Mouse (Mus musculus) hindbrain, embryonic 15.5 days (tissue): ENCODE results near the gene Taf4. TPM values are rescaled to one million over a fixed set of nuclear protein-coding genes. Genes with fewer than 3 reads are reported as not detected.

Experiments used
- ATAC-seq: fragments of 200-750 bp; cut with Nextera tagmentation; 2 replicates; pipeline ENCODE4 v1.8.0; 2017; ENCODE audit warnings: low read depth, moderate number of reproducible peaks, moderate TSS enrichment; ENCODE audit not compliant: low FRiP score
- H3K27ac ChIP-seq: fragments of 300-500 bp; sonication (generic); replicated peaks from 2 replicates; pipeline ENCODE4 v1.5.1; 2015; ENCODE audit warnings: mild to moderate bottlenecking, inconsistent platforms
- H3K27me3 ChIP-seq: fragments of 300-500 bp; sonication (generic); 2 replicates; pipeline ENCODE4 v1.6.1; 2015; ENCODE audit warnings: control low read depth, inconsistent platforms
- H3K36me3 ChIP-seq: fragments of 300-500 bp; sonication (generic); 2 replicates; pipeline ENCODE4 v1.6.1; 2015; ENCODE audit warnings: control low read depth, inconsistent platforms
- H3K4me1 ChIP-seq: fragments of 300-500 bp; sonication (generic); replicated peaks from 2 replicates; pipeline ENCODE4 v1.6.1; 2015; ENCODE audit warnings: control low read depth, inconsistent platforms
- H3K4me2 ChIP-seq: fragments of 300-500 bp; sonication (generic); 2 replicates; pipeline ENCODE4 v1.6.1; 2015; ENCODE audit warnings: moderate library complexity, mild to moderate bottlenecking, inconsistent platforms
- H3K4me3 ChIP-seq: fragments of 300-500 bp; sonication (generic); 2 replicates; pipeline ENCODE4 v1.5.1; 2015; ENCODE audit warnings: mild to moderate bottlenecking, inconsistent platforms
- H3K9ac ChIP-seq: fragments of 300-500 bp; sonication (generic); 2 replicates; pipeline ENCODE4 v1.6.1; 2015; ENCODE audit warnings: inconsistent platforms
- H3K9me3 ChIP-seq: fragments of 300-500 bp; sonication (generic); 2 replicates; pipeline ENCODE4 v1.6.1; 2016; ENCODE audit warnings: control low read depth, inconsistent platforms
- WGBS: fragments of 180-500 bp; shearing (Covaris S2); methylation state at CpG from one replicate; pipeline ENCODE4 v1.1.7; 2015; 5-methylcytosine and 5-hydroxymethylcytosine counted together
- polyA plus RNA-seq: library from polyadenylated mRNA; unstranded; fragments of >200 nt; fragmentation: Nextera tagmentation; extraction: Ambion mirVana; gene quantifications from 2 replicates; pipeline ENCODE4 v1.2.1, GENCODE M21; 2015

Gene Taf4
- polyA plus RNA-seq, 1 experiment from 2014 or later = 3.5 TPM

DNA sequence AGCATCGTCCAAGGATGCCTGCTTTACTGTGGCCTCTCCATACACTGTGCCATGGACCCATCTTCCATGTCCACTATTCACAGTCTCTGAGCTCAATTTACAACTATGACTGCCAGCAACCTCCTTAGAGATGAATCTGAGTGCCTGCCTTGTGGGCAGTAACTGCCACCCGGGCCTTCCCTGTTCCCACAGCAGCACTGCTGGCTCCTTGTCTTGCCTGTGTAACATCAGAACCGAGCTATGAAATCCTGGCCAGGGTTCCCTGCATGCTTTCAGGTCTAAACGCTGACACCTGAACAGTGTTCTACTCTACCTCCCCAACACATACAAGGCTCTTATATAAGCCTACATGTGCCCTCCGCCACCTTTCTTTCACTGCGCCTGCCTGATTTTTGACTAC is 16.1 kb downstream of the Taf4 start:
- no peak overlapping the region for H3K9ac ChIP-seq
- H3K4me1 ChIP-seq = peaks cover 14% of the 10 kb centered on the region
- no peaks in the 10 kb centered on the region for H3K36me3 ChIP-seq
- no peak for ATAC-seq
- whole genome bisulfite sequencing = 86% methylated on average over 6 of the region's 6 CpGs
- no peak overlapping the region for H3K27ac ChIP-seq
- no peaks in the 10 kb centered on the region for H3K27me3 ChIP-seq
- no peaks in the 10 kb centered on the region for H3K9me3 ChIP-seq
- no peak overlapping the region for H3K4me3 ChIP-seq
- H3K4me2 ChIP-seq = no peak overlapping the region

DNA sequence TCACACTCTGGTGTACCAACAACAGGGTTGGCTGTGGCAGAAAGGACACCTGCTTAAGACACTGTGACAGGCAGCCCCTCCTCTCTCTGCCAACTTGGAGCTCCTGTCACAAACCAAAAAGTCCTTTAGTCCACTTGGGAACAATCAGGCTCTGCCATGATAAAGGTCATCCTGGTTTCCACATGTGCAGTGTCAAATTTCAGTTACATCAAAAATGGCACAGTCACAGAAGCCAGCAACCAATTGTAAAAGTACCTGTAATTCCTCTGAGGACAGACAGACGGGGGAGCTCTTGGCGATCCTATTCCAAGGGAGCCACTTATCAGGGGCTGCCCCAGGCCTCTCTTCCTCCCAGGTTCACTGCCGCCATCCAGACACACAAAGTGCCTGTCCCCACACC is 17.1 kb downstream of the Taf4 start:
- Histone ChIP-seq H3K27me3 (no peaks in the 10 kb centered on the region), H3K4me1 (peaks cover 14% of the 10 kb centered on the region), H3K4me2 (no peak overlapping the region), H3K9me3 (no peaks in the 10 kb centered on the region), H3K27ac (no peak overlapping the region), H3K9ac (no peak overlapping the region), H3K4me3 (no peak overlapping the region), H3K36me3 (no peaks in the 10 kb centered on the region)
- ATAC-seq = no peak
- WGBS = 48% methylated on average over 3 of the region's 3 CpGs

DNA sequence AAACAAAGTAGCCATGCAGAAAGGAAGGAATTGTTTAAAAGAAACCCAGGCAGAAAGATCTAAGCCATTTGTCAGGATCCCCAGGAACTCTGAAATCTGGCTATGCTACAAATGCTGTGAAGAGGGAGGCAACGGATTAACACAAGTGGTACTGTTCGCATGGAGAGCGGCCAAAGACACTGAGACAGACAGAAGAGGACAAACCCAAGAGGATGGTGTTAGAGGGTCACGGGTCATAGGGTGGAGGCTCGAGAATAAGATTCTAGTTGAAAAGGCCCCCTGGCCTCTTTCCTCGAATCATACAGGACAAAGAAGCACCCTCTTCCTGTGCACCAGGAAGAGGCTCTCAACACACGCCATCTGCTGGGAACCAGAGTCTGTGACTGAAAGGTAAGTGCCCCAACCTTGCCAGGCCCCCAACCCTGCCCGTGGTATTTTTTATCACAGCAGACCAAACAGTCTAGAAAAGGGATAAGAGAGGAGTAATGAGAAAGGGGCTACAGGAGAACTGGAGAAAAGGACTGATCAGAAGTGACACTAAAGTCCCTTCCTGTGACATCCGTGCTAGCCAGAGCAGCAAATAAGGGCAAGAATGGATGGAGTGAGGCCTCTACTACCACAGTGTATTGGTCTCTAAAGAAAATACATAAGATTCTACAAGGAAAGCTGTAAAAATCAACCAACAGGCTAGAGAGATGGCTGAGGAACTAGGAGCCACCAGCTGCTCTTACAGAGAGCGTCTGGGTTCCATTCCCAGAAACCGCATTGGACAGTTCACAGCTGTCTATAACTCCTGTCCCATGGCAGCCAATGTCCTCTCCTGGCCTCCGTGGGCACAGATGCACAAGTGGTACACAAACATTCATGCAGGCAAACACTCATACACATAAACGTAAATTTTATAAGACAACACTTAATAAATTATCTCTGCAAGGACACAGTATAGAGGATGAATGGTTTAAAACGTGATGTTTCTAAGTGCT is 24.6 kb downstream of the Taf4 start:
- no peaks in the 10 kb centered on the region for H3K9me3 ChIP-seq
- H3K36me3 ChIP-seq = no peaks in the 10 kb centered on the region
- no peak overlapping the region for H3K4me2 ChIP-seq
- no peak overlapping the region for H3K27ac ChIP-seq
- no peak overlapping the region for H3K4me3 ChIP-seq
- WGBS = 74% methylated on average over 14 of the region's 14 CpGs
- ATAC-seq = no peak
- H3K27me3 ChIP-seq = no peaks in the 10 kb centered on the region
- H3K9ac ChIP-seq = no peak overlapping the region
- peaks cover 22% of the 10 kb centered on the region for H3K4me1 ChIP-seq

DNA sequence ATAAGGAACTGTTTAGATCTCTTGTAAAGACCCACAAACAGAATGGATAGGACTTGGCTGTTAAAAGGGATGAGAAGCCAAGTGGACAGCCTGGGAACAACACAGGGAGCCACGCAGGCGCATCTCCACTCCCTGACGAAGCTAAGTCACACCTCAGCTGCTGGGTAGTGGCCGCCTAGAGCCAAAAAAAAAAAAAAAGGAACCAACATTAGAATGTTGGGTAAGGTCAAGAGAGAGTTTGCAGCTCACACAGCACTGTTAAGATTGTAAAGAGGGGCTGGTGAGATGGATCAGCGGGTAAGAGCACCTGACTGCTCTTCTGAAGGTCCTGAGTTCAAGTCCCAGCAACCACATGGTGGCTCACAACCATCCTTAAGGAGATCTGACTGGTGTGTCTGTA is 27.6 kb downstream of the Taf4 start:
- Histone ChIP-seq H3K4me3 (no peak overlapping the region), H3K4me2 (no peak overlapping the region), H3K36me3 (no peaks in the 10 kb centered on the region), H3K9ac (no peak overlapping the region), H3K9me3 (no peaks in the 10 kb centered on the region), H3K27me3 (no peaks in the 10 kb centered on the region), H3K4me1 (peaks cover 39% of the 10 kb centered on the region), H3K27ac (no peak overlapping the region)
- no peak for ATAC-seq
- 84% methylated on average over 5 of the region's 5 CpGs for WGBS

DNA sequence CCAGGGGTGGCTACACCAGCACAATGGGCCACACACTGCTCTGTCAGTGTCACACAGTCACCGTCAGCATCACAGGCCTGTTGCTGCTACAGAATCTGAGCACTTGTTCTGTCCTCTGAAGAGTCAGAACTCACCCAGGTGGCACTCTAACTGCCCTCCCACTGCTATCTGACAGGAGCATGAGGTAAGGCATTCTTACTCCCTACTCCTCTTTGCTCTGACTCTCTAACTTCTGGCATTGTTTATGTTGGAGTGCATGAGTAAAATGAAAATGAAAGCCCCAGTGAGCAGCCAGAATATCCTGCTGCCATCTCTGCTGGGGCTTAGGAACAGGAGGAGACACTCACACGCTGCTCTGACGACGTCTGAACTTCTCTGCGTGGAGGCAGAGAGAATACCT is 28.8 kb downstream of the Taf4 start:
- no peak for ATAC-seq
- no peaks in the 10 kb centered on the region for H3K9me3 ChIP-seq
- no peak overlapping the region for H3K27ac ChIP-seq
- peaks cover 44% of the 10 kb centered on the region for H3K4me1 ChIP-seq
- no peak overlapping the region for H3K4me2 ChIP-seq
- 37% methylated on average over 5 of the region's 5 CpGs for WGBS
- no peak overlapping the region for H3K4me3 ChIP-seq
- H3K9ac ChIP-seq = no peak overlapping the region
- H3K27me3 ChIP-seq = no peaks in the 10 kb centered on the region
- no peaks in the 10 kb centered on the region for H3K36me3 ChIP-seq

DNA sequence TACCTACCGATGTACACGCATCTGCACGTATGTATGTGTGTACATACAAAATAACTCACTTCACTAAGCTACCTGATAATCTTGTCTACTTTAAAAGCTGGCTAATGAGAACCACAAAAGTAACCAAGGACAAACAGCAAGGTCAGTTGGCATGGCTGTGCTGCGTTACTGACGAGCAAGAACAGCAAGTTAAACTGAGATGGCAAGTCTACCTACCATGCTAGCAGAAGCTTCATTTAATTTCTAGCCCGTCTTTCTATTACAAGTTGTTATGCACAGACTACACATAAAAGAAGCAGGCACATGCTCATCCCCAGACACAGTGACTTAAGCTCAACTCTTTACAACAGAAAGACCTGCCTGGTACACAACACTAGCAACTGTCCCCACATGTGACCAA is 29.9 kb downstream of the Taf4 start:
- ATAC-seq = no peak
- H3K4me1 ChIP-seq = peaks cover 49% of the 10 kb centered on the region
- H3K27ac ChIP-seq = no peak overlapping the region
- no peak overlapping the region for H3K4me3 ChIP-seq
- H3K9ac ChIP-seq = no peak overlapping the region
- H3K27me3 ChIP-seq = no peaks in the 10 kb centered on the region
- WGBS = 83% methylated on average over 6 of the region's 6 CpGs
- H3K36me3 ChIP-seq = no peaks in the 10 kb centered on the region
- H3K4me2 ChIP-seq = no peak overlapping the region
- no peaks in the 10 kb centered on the region for H3K9me3 ChIP-seq

DNA sequence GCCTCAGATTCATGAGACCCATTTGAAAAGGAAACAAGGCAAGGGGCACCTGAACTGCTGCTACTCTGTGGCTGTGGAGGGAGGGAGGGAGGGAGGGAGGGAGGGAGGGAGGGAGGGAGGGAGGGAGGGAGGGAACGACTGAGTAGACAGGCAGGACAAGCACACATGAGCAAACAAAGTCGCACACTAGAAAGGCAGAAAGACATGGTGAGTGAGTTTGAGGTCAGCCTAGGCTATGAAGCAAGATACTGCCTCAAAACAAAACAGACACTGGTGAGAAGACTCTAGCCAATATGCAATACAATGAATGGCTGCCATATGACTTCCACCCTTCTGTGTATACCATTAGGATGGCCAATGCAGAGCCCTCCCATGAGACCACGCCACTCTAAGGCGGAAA is 31.4 kb downstream of the Taf4 start:
- Histone ChIP-seq H3K4me3 (no peak overlapping the region), H3K4me1 (peaks cover 53% of the 10 kb centered on the region), H3K36me3 (no peaks in the 10 kb centered on the region), H3K27ac (no peak overlapping the region), H3K4me2 (no peak overlapping the region), H3K9me3 (no peaks in the 10 kb centered on the region), H3K9ac (no peak overlapping the region), H3K27me3 (no peaks in the 10 kb centered on the region)
- WGBS = 27% methylated on average over 4 of the region's 4 CpGs
- ATAC-seq = no peak

DNA sequence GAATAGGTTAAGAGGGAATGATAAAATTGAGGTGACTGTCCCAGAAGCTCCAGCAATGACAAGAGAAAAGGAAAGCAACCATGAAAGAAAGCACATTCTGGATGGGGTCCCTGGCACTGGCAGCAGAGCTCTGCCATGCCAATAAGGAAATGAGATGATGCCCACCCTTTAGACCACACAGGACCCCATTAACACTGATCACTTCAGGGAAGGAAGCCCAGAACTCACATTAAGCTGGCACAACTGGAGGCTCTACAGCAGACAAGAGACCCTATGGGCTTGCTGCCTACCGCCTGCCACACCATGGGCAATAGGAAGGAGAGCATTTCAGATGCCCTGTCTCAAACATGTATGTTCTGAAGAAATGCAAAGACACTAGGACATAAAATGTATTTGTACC is 34.8 kb downstream of the Taf4 start:
- no peak overlapping the region for H3K27ac ChIP-seq
- H3K9ac ChIP-seq = no peak overlapping the region
- 90% methylated on average over 1 of the region's 1 CpGs for WGBS
- no peak overlapping the region for H3K4me3 ChIP-seq
- no peaks in the 10 kb centered on the region for H3K27me3 ChIP-seq
- no peaks in the 10 kb centered on the region for H3K36me3 ChIP-seq
- no peak for ATAC-seq
- no peak overlapping the region for H3K4me2 ChIP-seq
- no peaks in the 10 kb centered on the region for H3K9me3 ChIP-seq
- H3K4me1 ChIP-seq = peaks cover 48% of the 10 kb centered on the region

DNA sequence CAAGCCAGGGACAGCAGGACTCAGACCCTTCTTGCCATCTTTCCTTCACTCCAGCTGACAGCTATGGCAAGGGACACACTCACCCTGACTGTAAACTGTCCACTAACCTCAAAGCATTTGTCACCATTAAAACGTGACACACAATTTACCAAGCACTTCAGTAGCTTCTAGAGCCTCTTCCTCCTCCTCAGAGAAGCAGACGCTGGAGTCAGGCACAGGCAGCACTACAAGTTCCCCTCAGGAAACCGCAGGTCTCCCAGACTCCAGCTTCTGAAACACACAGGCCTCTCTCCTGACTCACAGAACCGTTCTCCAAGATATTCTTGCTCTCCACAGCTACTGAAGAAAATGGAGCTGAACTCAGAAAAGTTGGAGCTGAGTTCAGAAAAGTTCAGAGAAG is 39.4 kb downstream of the Taf4 start:
- Histone ChIP-seq H3K4me1 (peaks cover 21% of the 10 kb centered on the region), H3K36me3 (0 out of 2 replicates have a peak, but pooled peaks cover 4% of the 10 kb centered on the region), H3K9me3 (no peaks in the 10 kb centered on the region), H3K27ac (no peak overlapping the region), H3K4me3 (no peak overlapping the region), H3K9ac (no peak overlapping the region), H3K4me2 (no peak overlapping the region), H3K27me3 (no peaks in the 10 kb centered on the region)
- ATAC-seq = no peak
- WGBS = 90% methylated on average over 4 of the region's 4 CpGs

DNA sequence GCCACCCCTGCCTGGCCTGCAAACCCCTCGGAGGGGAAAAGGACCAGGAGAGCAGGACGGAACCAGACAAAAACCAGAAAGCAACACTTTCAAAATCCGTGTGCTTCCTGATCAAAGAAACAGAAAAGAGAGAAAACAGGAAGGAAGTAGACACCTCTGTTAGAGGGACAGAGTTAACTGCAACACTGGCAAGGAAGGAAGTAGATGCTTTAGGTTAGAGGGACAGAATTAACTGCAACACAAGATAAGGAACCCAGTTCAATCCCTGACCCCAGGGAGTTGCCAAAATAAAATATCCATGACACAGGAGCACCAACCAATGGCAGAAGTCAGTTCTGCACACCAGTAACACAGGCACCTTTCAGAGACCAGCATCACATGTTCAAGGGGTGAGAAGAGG is 42.3 kb downstream of the Taf4 start:
- Histone ChIP-seq H3K4me3 (no peak overlapping the region), H3K4me2 (no peak overlapping the region), H3K9me3 (no peaks in the 10 kb centered on the region), H3K9ac (no peak overlapping the region), H3K27ac (no peak overlapping the region), H3K4me1 (no peaks in the 10 kb centered on the region; the same call in 1 of the 2 replicates), H3K36me3 (peaks cover 24% of the 10 kb centered on the region), H3K27me3 (no peaks in the 10 kb centered on the region)
- WGBS = 82% methylated on average over 3 of the region's 3 CpGs
- no peak for ATAC-seq

DNA sequence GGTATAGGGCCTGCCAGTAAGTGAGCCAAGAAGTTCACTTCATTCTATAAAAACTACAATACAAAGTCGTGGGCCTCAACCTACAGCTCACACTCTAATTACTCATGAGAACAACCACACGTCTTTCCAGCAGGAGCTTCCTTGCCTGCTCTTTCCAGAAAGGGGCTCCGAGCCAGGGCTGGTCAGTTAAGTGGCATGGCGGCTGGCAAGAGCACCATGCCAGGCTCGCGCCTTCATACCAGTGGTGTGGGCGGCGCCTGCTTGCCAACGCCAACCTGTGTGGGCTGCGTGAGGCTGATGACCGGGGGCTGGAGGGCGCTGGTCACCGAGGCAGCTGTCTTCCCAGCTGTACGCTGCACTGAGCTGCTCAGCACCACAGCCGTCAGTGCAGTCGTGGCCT is 44.7 kb downstream of the Taf4 start:
- H3K4me1 ChIP-seq = no peaks in the 10 kb centered on the region
- ATAC-seq = no peak
- no peak overlapping the region for H3K27ac ChIP-seq
- no peak overlapping the region for H3K9ac ChIP-seq
- H3K4me2 ChIP-seq = no peak overlapping the region
- no peaks in the 10 kb centered on the region for H3K27me3 ChIP-seq
- no peak overlapping the region for H3K4me3 ChIP-seq
- H3K36me3 ChIP-seq = peaks cover 27% of the 10 kb centered on the region
- WGBS = 91% methylated on average over 16 of the region's 16 CpGs
- H3K9me3 ChIP-seq = no peaks in the 10 kb centered on the region

DNA sequence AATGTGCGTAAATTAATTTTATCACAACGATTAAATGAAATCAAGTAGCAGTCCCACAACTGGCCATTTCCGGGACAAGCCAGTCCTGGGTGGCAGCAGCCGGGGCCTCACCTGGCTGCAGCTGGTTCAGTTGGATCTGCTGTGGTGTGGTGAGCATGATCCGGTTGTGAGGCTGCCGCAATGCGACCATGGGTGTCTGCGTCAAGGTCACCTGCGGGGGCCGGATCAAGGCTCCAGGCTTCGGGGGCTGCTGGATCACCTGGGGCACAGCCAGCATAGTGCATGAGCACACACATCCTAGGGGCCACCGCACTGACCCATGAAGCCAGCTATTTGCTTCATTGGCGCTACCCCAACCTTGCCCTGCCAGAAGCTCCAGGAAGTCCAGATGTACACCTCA is 47.3 kb downstream of the Taf4 start:
- Histone ChIP-seq H3K9ac (no peak overlapping the region), H3K27me3 (no peaks in the 10 kb centered on the region), H3K4me2 (no peak overlapping the region), H3K36me3 (peaks cover 41% of the 10 kb centered on the region), H3K27ac (no peak overlapping the region), H3K4me3 (no peak overlapping the region), H3K9me3 (no peaks in the 10 kb centered on the region), H3K4me1 (no peaks in the 10 kb centered on the region)
- ATAC-seq = no peak
- WGBS = 93% methylated on average over 13 of the region's 13 CpGs

DNA sequence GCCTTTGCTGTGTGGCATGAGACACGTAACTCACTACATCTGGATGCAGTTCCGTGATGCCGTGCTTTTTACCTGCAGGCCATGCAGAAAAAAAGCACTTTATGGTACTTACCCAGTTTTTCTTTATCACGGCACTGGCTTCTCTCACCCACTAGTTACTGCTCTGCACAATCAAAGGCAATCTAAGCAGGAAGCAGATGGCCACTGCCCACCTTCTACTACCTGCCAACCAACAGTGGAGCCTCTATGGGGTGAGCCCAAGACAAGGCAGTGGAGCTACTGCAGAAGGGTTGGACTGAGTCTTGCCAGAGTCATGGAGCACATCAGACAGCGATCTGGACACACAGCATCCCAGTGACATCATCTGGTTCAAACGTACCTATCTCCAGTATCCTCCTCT is 52.4 kb downstream of the Taf4 start:
- WGBS = 95% methylated on average over 6 of the region's 6 CpGs
- Histone ChIP-seq H3K4me1 (no peaks in the 10 kb centered on the region), H3K9me3 (no peaks in the 10 kb centered on the region), H3K9ac (no peak overlapping the region), H3K4me2 (no peak overlapping the region), H3K36me3 (peaks cover 58% of the 10 kb centered on the region), H3K4me3 (no peak overlapping the region), H3K27me3 (no peaks in the 10 kb centered on the region), H3K27ac (no peak overlapping the region)
- no peak for ATAC-seq
